Mouse (Mus musculus): ENCODE measurements around the gene Eri3. TPM values are rescaled to one million over a fixed set of nuclear protein-coding genes. Genes with fewer than 3 reads are reported as not detected.

Gene Eri3
- polyA plus RNA-seq, 1 experiment from 2014 or later, result 102 TPM

- H3K27ac ChIP-seq (ENCODE audit: low read depth, low read length), result peak within 1 kb of the TSS; percentile 50; the same call in 1 of the 2 replicates
Measured at GRCm38 (mm10) chr4:117681931-117682461, 131.8 kb downstream of the Eri3 start, which contains the start of gene Dmap1. Gene Dmap1 (minus strand): TSS chr4:117682273.

GRCm38 (mm10) chr4:117682463-117682862 is 132.3 kb downstream of the Eri3 start:
- ATAC-seq (replicated peaks; ENCODE audit: insufficient number of reproducible peaks, low FRiP score, low TSS enrichment), result no peak

More at GRCm38 (mm10) chr4:117681931-117682461, 131.8 kb downstream of the Eri3 start, which contains the start of gene Dmap1:
- Histone ChIP-seq H3K4me1 (ENCODE audit: control insufficient read depth, insufficient read depth, low read length) (peaks cover 4% of the 10 kb centered on the region; the same call in 1 of the 2 replicates), H3K4me3 (ENCODE audit: low read depth, low read length) (peak within 1 kb of the TSS; percentile 90), H3K9ac (ENCODE audit: low read depth, low read length) (peak within 1 kb of the TSS; percentile 94), H3K27me3 (ENCODE audit: control insufficient read depth, insufficient read depth, low read length) (no peaks in the 10 kb centered on the region), H3K4me2 (peak within 1 kb of the TSS; percentile 88), H3K9me3 (replicated peaks; ENCODE audit: control insufficient read depth, low read length) (no peaks in the 10 kb centered on the region), H3K36me3 (ENCODE audit: control insufficient read depth, insufficient read depth, low read length) (peaks cover 7% of the 10 kb centered on the region)
- peak; percentile 77 for ATAC-seq (replicated peaks; ENCODE audit: insufficient number of reproducible peaks, low FRiP score, low TSS enrichment)
- WGBS (ENCODE audit: insufficient replicate concordance), result under 1% methylated on average over 33 of the region's 33 CpGs

GRCm38 (mm10) chr4:117683048-117683768 is 133.0 kb downstream of the Eri3 start:
- ATAC-seq (replicated peaks; ENCODE audit: insufficient number of reproducible peaks, low FRiP score, low TSS enrichment), result no peak
- H3K4me2 ChIP-seq, result no peak overlapping the region
- 58% methylated on average over 6 of the region's 6 CpGs for WGBS (ENCODE audit: insufficient replicate concordance)

More at GRCm38 (mm10) chr4:117682463-117682862, 132.3 kb downstream of the Eri3 start:
- Histone ChIP-seq H3K4me3 (ENCODE audit: low read depth, low read length) (peak overlapping the region; percentile 90), H3K27me3 (ENCODE audit: control insufficient read depth, insufficient read depth, low read length) (no peaks in the 10 kb centered on the region), H3K9ac (ENCODE audit: low read depth, low read length) (peak overlapping the region; percentile 94; the same call in 1 of the 2 replicates), H3K9me3 (replicated peaks; ENCODE audit: control insufficient read depth, low read length) (no peaks in the 10 kb centered on the region), H3K4me1 (ENCODE audit: control insufficient read depth, insufficient read depth, low read length) (peaks cover 4% of the 10 kb centered on the region; the same call in 1 of the 2 replicates), H3K36me3 (ENCODE audit: control insufficient read depth, insufficient read depth, low read length) (peaks cover 4% of the 10 kb centered on the region), H3K27ac (ENCODE audit: low read depth, low read length) (no peak overlapping the region), H3K4me2 (peak overlapping the region; percentile 88)

GRCm38 (mm10) chr4:117686354-117686753 is 136.2 kb downstream of the Eri3 start:
- H3K36me3 ChIP-seq (ENCODE audit: control insufficient read depth, insufficient read depth, low read length), result no peaks in the 10 kb centered on the region
- WGBS (ENCODE audit: insufficient replicate concordance), result 70% methylated on average over 4 of the region's 4 CpGs
- H3K4me2 ChIP-seq, result no peak overlapping the region
- H3K27me3 ChIP-seq (ENCODE audit: control insufficient read depth, insufficient read depth, low read length), result no peaks in the 10 kb centered on the region
- H3K4me3 ChIP-seq (ENCODE audit: low read depth, low read length), result no peak overlapping the region
- no peak overlapping the region for H3K9ac ChIP-seq (ENCODE audit: low read depth, low read length)
- ATAC-seq (replicated peaks; ENCODE audit: insufficient number of reproducible peaks, low FRiP score, low TSS enrichment), result no peak
- no peak overlapping the region for H3K27ac ChIP-seq (ENCODE audit: low read depth, low read length)
- no peaks in the 10 kb centered on the region for H3K9me3 ChIP-seq (replicated peaks; ENCODE audit: control insufficient read depth, low read length)
- H3K4me1 ChIP-seq (ENCODE audit: control insufficient read depth, insufficient read depth, low read length), result peaks cover 2% of the 10 kb centered on the region; the same call in 1 of the 2 replicates

More at GRCm38 (mm10) chr4:117683048-117683768, 133.0 kb downstream of the Eri3 start:
- H3K36me3 ChIP-seq (ENCODE audit: control insufficient read depth, insufficient read depth, low read length), result peaks cover 2% of the 10 kb centered on the region
- H3K4me1 ChIP-seq (ENCODE audit: control insufficient read depth, insufficient read depth, low read length), result peaks cover 4% of the 10 kb centered on the region; the same call in 1 of the 2 replicates
- no peak overlapping the region for H3K4me3 ChIP-seq (ENCODE audit: low read depth, low read length)
- no peak overlapping the region for H3K9ac ChIP-seq (ENCODE audit: low read depth, low read length)
- H3K9me3 ChIP-seq (replicated peaks; ENCODE audit: control insufficient read depth, low read length), result no peaks in the 10 kb centered on the region
- H3K27me3 ChIP-seq (ENCODE audit: control insufficient read depth, insufficient read depth, low read length), result no peaks in the 10 kb centered on the region
- no peak overlapping the region for H3K27ac ChIP-seq (ENCODE audit: low read depth, low read length)

GRCm38 (mm10) chr4:117705361-117705760 is 155.2 kb downstream of the Eri3 start:
- no peak overlapping the region for H3K4me2 ChIP-seq
- ATAC-seq (replicated peaks; ENCODE audit: insufficient number of reproducible peaks, low FRiP score, low TSS enrichment), result no peak
- no peaks in the 10 kb centered on the region for H3K27me3 ChIP-seq (ENCODE audit: control insufficient read depth, insufficient read depth, low read length)
- no peaks in the 10 kb centered on the region for H3K36me3 ChIP-seq (ENCODE audit: control insufficient read depth, insufficient read depth, low read length)
- H3K4me3 ChIP-seq (ENCODE audit: low read depth, low read length), result no peak overlapping the region
- H3K27ac ChIP-seq (ENCODE audit: low read depth, low read length), result no peak overlapping the region
- no peaks in the 10 kb centered on the region for H3K4me1 ChIP-seq (ENCODE audit: control insufficient read depth, insufficient read depth, low read length)
- H3K9me3 ChIP-seq (replicated peaks; ENCODE audit: control insufficient read depth, low read length), result no peaks in the 10 kb centered on the region
- no peak overlapping the region for H3K9ac ChIP-seq (ENCODE audit: low read depth, low read length)
- 4% methylated on average over 7 of the region's 7 CpGs for WGBS (ENCODE audit: insufficient replicate concordance)

- Histone ChIP-seq H3K27ac (ENCODE audit: low read depth, low read length) (no peak overlapping the region), H3K4me2 (no peak overlapping the region), H3K27me3 (ENCODE audit: control insufficient read depth, insufficient read depth, low read length) (no peaks in the 10 kb centered on the region), H3K4me3 (ENCODE audit: low read depth, low read length) (no peak overlapping the region), H3K9me3 (replicated peaks; ENCODE audit: control insufficient read depth, low read length) (no peaks in the 10 kb centered on the region), H3K36me3 (ENCODE audit: control insufficient read depth, insufficient read depth, low read length) (no peaks in the 10 kb centered on the region), H3K4me1 (ENCODE audit: control insufficient read depth, insufficient read depth, low read length) (no peaks in the 10 kb centered on the region), H3K9ac (ENCODE audit: low read depth, low read length) (no peak overlapping the region)
- 68% methylated on average over 3 of the region's 3 CpGs for WGBS (ENCODE audit: insufficient replicate concordance)
- ATAC-seq (replicated peaks; ENCODE audit: insufficient number of reproducible peaks, low FRiP score, low TSS enrichment), result no peak
Measured at GRCm38 (mm10) chr4:117708780-117709550, 158.8 kb downstream of the Eri3 start.

GRCm38 (mm10) chr4:117712314-117712713 is 162.1 kb downstream of the Eri3 start:
- H3K9ac ChIP-seq (ENCODE audit: low read depth, low read length), result no peak overlapping the region
- no peaks in the 10 kb centered on the region for H3K9me3 ChIP-seq (replicated peaks; ENCODE audit: control insufficient read depth, low read length)
- H3K4me2 ChIP-seq, result no peak overlapping the region
- H3K36me3 ChIP-seq (ENCODE audit: control insufficient read depth, insufficient read depth, low read length), result no peaks in the 10 kb centered on the region
- H3K4me1 ChIP-seq (ENCODE audit: control insufficient read depth, insufficient read depth, low read length), result no peaks in the 10 kb centered on the region
- H3K4me3 ChIP-seq (ENCODE audit: low read depth, low read length), result no peak overlapping the region
- WGBS (ENCODE audit: insufficient replicate concordance), result 72% methylated on average over 3 of the region's 3 CpGs
- ATAC-seq (replicated peaks; ENCODE audit: insufficient number of reproducible peaks, low FRiP score, low TSS enrichment), result no peak
- no peaks in the 10 kb centered on the region for H3K27me3 ChIP-seq (ENCODE audit: control insufficient read depth, insufficient read depth, low read length)
- H3K27ac ChIP-seq (ENCODE audit: low read depth, low read length), result no peak overlapping the region

GRCm38 (mm10) chr4:117713303-117714098 is 163.3 kb downstream of the Eri3 start:
- Histone ChIP-seq H3K9ac (ENCODE audit: low read depth, low read length) (no peak overlapping the region), H3K4me2 (no peak overlapping the region), H3K36me3 (ENCODE audit: control insufficient read depth, insufficient read depth, low read length) (no peaks in the 10 kb centered on the region), H3K4me1 (ENCODE audit: control insufficient read depth, insufficient read depth, low read length) (no peaks in the 10 kb centered on the region), H3K4me3 (ENCODE audit: low read depth, low read length) (no peak overlapping the region), H3K9me3 (replicated peaks; ENCODE audit: control insufficient read depth, low read length) (no peaks in the 10 kb centered on the region), H3K27me3 (ENCODE audit: control insufficient read depth, insufficient read depth, low read length) (no peaks in the 10 kb centered on the region), H3K27ac (ENCODE audit: low read depth, low read length) (no peak overlapping the region)
- ATAC-seq (replicated peaks; ENCODE audit: insufficient number of reproducible peaks, low FRiP score, low TSS enrichment), result no peak
- 44% methylated on average over 6 of the region's 6 CpGs for WGBS (ENCODE audit: insufficient replicate concordance)

Measured in heart, embryonic 11.5 days (tissue).